Mouse (Mus musculus): ENCODE data around the gene Pcbp3. TPM values are rescaled to one million over a fixed set of nuclear protein-coding genes. Genes with fewer than 3 reads are reported as not detected.
"Not testable (repeated sequence)": the region's sequence is repeated elsewhere in the genome, so short reads cannot be mapped to it uniquely, and the experiment has no call there.

Pcbp3 gene
- polyA plus RNA-seq, 1 experiment from 2014 or later, result 11.9 TPM

DNA sequence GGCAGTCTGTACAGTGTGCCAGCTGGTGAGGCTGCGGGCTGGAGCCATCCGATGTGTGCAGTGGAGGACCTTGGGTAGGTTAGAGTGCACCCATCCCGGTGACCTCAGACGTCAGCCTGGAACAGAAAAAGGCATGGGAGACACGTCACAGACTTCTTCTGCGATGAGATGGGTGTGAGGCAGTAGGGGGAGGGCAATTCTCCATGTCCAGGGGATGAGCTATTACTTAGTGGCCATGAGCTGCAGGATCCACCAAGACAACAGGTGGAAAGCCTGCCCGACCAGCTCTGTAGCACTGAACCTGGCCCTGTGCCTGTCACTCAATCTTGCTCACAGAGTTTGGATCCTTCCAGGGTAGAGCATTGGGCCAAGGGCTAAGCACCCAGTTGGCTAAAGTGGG, 199.3 kb downstream of the Pcbp3 start:
- no peak for ATAC-seq (replicated peaks; ENCODE audit: extremely low read depth, insufficient read depth, low FRiP score)
- H3K4me2 ChIP-seq (ENCODE audit: low read depth, low read length), result no peak overlapping the region
- no peak overlapping the region for H3K9ac ChIP-seq (ENCODE audit: low read length)
- no peak overlapping the region for H3K27ac ChIP-seq (ENCODE audit: low read length)
- no peak overlapping the region for H3K4me3 ChIP-seq (ENCODE audit: low read length)
- no peaks in the 10 kb centered on the region for H3K27me3 ChIP-seq (ENCODE audit: control insufficient read depth, insufficient read depth, low read length)
- no peaks in the 10 kb centered on the region for H3K9me3 ChIP-seq (replicated peaks; ENCODE audit: control insufficient read depth, low read length)
- 78% methylated on average over 7 of the region's 7 CpGs for WGBS
- H3K36me3 ChIP-seq (ENCODE audit: control insufficient read depth, insufficient read depth), result no peaks in the 10 kb centered on the region
- H3K4me1 ChIP-seq (ENCODE audit: control insufficient read depth, insufficient read depth, low read length), result no peaks in the 10 kb centered on the region

DNA sequence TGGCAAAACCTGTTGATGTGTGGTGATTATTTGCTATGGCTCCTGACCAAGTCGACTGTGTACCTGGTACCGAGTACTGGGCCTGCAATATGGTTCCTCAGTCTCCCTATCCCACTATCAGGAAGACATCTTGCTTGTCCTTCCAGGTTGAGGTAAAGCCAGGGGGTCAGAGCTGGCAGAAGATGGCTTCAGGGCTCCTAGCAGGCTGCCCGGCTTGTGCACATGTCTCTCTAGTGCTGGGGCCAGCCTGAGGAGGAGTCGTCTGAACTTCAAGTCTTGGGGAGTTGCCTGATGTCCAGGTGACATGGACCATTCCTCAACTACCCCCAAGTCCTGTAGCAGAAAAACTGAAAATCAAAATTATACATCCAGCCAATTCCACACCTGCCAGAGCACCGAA, 201.8 kb downstream of the Pcbp3 start:
- Histone ChIP-seq H3K9ac (ENCODE audit: low read length) (no peak overlapping the region), H3K4me1 (ENCODE audit: control insufficient read depth, insufficient read depth, low read length) (no peaks in the 10 kb centered on the region), H3K27ac (ENCODE audit: low read length) (no peak overlapping the region), H3K27me3 (ENCODE audit: control insufficient read depth, insufficient read depth, low read length) (no peaks in the 10 kb centered on the region), H3K36me3 (ENCODE audit: control insufficient read depth, insufficient read depth) (no peaks in the 10 kb centered on the region), H3K4me3 (ENCODE audit: low read length) (no peak overlapping the region), H3K4me2 (ENCODE audit: low read depth, low read length) (no peak overlapping the region), H3K9me3 (replicated peaks; ENCODE audit: control insufficient read depth, low read length) (no peaks in the 10 kb centered on the region)
- no peak for ATAC-seq (replicated peaks; ENCODE audit: extremely low read depth, insufficient read depth, low FRiP score)
- WGBS, result 80% methylated on average over 5 of the region's 5 CpGs

- no peak for ATAC-seq (replicated peaks; ENCODE audit: extremely low read depth, insufficient read depth, low FRiP score)
Measured at GRCm38 (mm10) chr10:76753640-76754039, 208.0 kb downstream of the Pcbp3 start.

GRCm38 (mm10) chr10:76744267-76744666, 217.4 kb downstream of the Pcbp3 start:
- H3K9me3 ChIP-seq (replicated peaks; ENCODE audit: control insufficient read depth, low read length); ATAC-seq (replicated peaks; ENCODE audit: extremely low read depth, insufficient read depth, low FRiP score); H3K9ac ChIP-seq (ENCODE audit: low read length); H3K4me1 ChIP-seq (ENCODE audit: control insufficient read depth, insufficient read depth, low read length); H3K4me2 ChIP-seq (ENCODE audit: low read depth, low read length); H3K4me3 ChIP-seq (ENCODE audit: low read length); H3K27me3 ChIP-seq (ENCODE audit: control insufficient read depth, insufficient read depth, low read length); H3K27ac ChIP-seq (ENCODE audit: low read length); H3K36me3 ChIP-seq (ENCODE audit: control insufficient read depth, insufficient read depth): not testable (repeated sequence)
- WGBS, result 38% methylated on average over 11 of the region's 11 CpGs

More at GRCm38 (mm10) chr10:76753640-76754039, 208.0 kb downstream of the Pcbp3 start:
- WGBS, result 76% methylated on average over 3 of the region's 3 CpGs
- H3K27me3 ChIP-seq (ENCODE audit: control insufficient read depth, insufficient read depth, low read length), result no peaks in the 10 kb centered on the region
- H3K36me3 ChIP-seq (ENCODE audit: control insufficient read depth, insufficient read depth), result no peaks in the 10 kb centered on the region
- no peak overlapping the region for H3K9ac ChIP-seq (ENCODE audit: low read length)
- no peaks in the 10 kb centered on the region for H3K4me1 ChIP-seq (ENCODE audit: control insufficient read depth, insufficient read depth, low read length)
- H3K4me3 ChIP-seq (ENCODE audit: low read length), result no peak overlapping the region
- 0 out of 2 replicates have a peak, but pooled peaks cover under 1% of the 10 kb centered on the region for H3K9me3 ChIP-seq (replicated peaks; ENCODE audit: control insufficient read depth, low read length)
- H3K4me2 ChIP-seq (ENCODE audit: low read depth, low read length), result no peak overlapping the region
- H3K27ac ChIP-seq (ENCODE audit: low read length), result no peak overlapping the region

GRCm38 (mm10) chr10:76736764-76737163, 224.9 kb downstream of the Pcbp3 start:
- Histone ChIP-seq H3K27me3 (ENCODE audit: control insufficient read depth, insufficient read depth, low read length) (no peaks in the 10 kb centered on the region), H3K9ac (ENCODE audit: low read length) (no peak overlapping the region), H3K4me1 (ENCODE audit: control insufficient read depth, insufficient read depth, low read length) (peaks cover 16% of the 10 kb centered on the region), H3K9me3 (replicated peaks; ENCODE audit: control insufficient read depth, low read length) (no peaks in the 10 kb centered on the region), H3K4me3 (ENCODE audit: low read length) (no peak overlapping the region), H3K4me2 (ENCODE audit: low read depth, low read length) (no peak overlapping the region), H3K27ac (ENCODE audit: low read length) (no peak overlapping the region), H3K36me3 (ENCODE audit: control insufficient read depth, insufficient read depth) (no peaks in the 10 kb centered on the region)
- no peak for ATAC-seq (replicated peaks; ENCODE audit: extremely low read depth, insufficient read depth, low FRiP score)
- 61% methylated on average over 8 of the region's 8 CpGs for WGBS

DNA sequence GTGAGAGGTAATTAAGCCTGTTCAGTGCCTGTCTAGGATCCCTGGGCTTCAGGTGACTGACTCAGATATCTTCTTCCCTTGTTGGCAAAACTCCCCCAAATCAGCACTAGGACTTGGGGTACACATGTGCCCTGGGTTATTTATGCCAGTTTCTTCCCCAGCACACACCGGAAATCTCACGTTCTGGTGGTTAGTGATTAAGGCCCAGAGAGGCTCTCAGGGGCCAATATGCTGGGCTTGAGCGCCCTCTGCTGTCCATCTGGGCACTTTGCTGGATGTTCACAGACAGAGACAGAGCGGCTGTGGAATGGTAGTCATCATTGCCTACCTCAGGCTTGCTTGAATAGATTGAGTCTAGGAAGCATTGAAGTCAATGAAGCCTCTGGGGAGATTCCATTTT, 226.7 kb downstream of the Pcbp3 start:
- 3% methylated on average over 4 of the region's 4 CpGs for WGBS
- H3K4me1 ChIP-seq (ENCODE audit: control insufficient read depth, insufficient read depth, low read length), result peaks cover 16% of the 10 kb centered on the region
- H3K4me2 ChIP-seq (ENCODE audit: low read depth, low read length), result no peak overlapping the region
- ATAC-seq (replicated peaks; ENCODE audit: extremely low read depth, insufficient read depth, low FRiP score), result no peak
- no peak overlapping the region for H3K27ac ChIP-seq (ENCODE audit: low read length)
- no peaks in the 10 kb centered on the region for H3K36me3 ChIP-seq (ENCODE audit: control insufficient read depth, insufficient read depth)
- no peaks in the 10 kb centered on the region for H3K9me3 ChIP-seq (replicated peaks; ENCODE audit: control insufficient read depth, low read length)
- H3K9ac ChIP-seq (ENCODE audit: low read length), result no peak overlapping the region
- no peaks in the 10 kb centered on the region for H3K27me3 ChIP-seq (ENCODE audit: control insufficient read depth, insufficient read depth, low read length)
- no peak overlapping the region for H3K4me3 ChIP-seq (ENCODE audit: low read length)

GRCm38 (mm10) chr10:76733677-76734068, 228.0 kb downstream of the Pcbp3 start:
- peak overlapping the region; percentile 36; the same call in 1 of the 2 replicates for H3K4me2 ChIP-seq (ENCODE audit: low read depth, low read length)
- H3K9me3 ChIP-seq (replicated peaks; ENCODE audit: control insufficient read depth, low read length), result no peaks in the 10 kb centered on the region
- no peak overlapping the region for H3K4me3 ChIP-seq (ENCODE audit: low read length)
- no peaks in the 10 kb centered on the region for H3K36me3 ChIP-seq (ENCODE audit: control insufficient read depth, insufficient read depth)
- peak overlapping the region; percentile 76 for H3K27ac ChIP-seq (ENCODE audit: low read length)
- H3K27me3 ChIP-seq (ENCODE audit: control insufficient read depth, insufficient read depth, low read length), result no peaks in the 10 kb centered on the region
- ATAC-seq (replicated peaks; ENCODE audit: extremely low read depth, insufficient read depth, low FRiP score), result no peak
- WGBS, result 22% methylated on average over 3 of the region's 3 CpGs
- peak overlapping the region; percentile 53 for H3K9ac ChIP-seq (ENCODE audit: low read length)
- peaks cover 16% of the 10 kb centered on the region for H3K4me1 ChIP-seq (ENCODE audit: control insufficient read depth, insufficient read depth, low read length)

DNA sequence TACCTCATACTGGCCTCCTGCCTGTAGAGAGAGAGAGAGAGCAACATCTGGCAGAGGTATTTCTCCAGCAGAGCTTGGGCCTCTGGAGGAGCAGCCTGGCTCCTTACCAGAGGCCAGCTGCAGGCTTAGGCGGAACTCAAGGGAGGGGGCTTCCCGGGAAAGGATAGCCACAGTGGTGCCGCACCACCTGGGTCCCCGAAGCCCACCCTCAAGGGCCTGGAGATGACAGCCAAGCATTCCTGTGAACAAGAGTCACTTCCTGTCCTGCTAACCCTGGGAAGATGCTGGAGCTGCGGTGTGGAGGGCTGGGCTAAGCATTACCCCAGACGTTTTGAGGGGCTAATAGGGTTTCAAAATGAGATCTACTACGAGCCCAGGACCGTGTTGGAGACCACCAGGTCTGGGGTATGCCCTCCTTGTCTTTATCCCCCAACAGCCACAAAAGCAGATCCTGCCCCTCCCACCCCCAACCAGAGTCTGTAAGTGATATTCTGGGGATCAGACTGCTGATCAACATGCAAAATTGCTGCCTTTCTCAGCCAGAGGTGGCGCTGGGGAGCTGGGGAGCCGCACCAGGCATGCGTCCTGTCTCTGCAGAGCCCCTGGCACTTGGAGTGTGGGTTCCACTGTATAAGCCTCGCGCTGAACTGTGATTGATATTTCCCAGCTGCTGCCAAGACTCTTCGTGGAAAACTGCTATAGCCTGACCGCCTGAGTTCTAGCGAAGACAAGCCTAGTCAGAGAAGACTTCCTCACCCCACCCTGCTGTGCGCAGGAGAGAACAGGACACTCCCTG, 228.6 kb downstream of the Pcbp3 start:
- H3K9me3 ChIP-seq (replicated peaks; ENCODE audit: control insufficient read depth, low read length), result no peaks in the 10 kb centered on the region
- 0 out of 2 replicates have a peak overlapping the region, but pooled peaks have one; percentile 3 for H3K4me3 ChIP-seq (ENCODE audit: low read length)
- WGBS, result 7% methylated on average over 17 of the region's 17 CpGs
- H3K27me3 ChIP-seq (ENCODE audit: control insufficient read depth, insufficient read depth, low read length), result no peaks in the 10 kb centered on the region
- ATAC-seq (replicated peaks; ENCODE audit: extremely low read depth, insufficient read depth, low FRiP score), result peak; percentile 83
- H3K27ac ChIP-seq (ENCODE audit: low read length), result peak overlapping the region; percentile 83
- H3K4me1 ChIP-seq (ENCODE audit: control insufficient read depth, insufficient read depth, low read length), result peaks cover 16% of the 10 kb centered on the region
- H3K4me2 ChIP-seq (ENCODE audit: low read depth, low read length), result peak overlapping the region; percentile 36
- peak overlapping the region; percentile 53 for H3K9ac ChIP-seq (ENCODE audit: low read length)
- H3K36me3 ChIP-seq (ENCODE audit: control insufficient read depth, insufficient read depth), result no peaks in the 10 kb centered on the region

DNA sequence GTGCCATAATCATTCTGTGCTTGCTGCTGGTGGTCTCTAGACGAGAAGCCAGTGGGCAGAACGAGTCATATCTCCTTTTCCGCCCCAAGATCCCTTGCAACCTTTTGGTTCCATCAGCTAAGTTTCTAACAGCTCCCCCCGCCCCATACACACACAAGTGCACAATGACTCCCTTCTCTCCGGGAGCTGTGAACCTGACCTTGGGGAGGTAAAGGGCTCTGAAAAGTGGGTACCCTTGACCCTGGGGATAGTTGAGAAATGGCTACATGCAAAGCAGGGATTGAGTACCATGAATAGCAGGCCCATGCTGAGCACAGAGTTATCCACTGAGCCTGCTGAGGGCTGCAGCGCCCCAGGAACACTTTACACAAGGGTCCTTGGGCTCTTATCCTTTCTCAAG, 229.3 kb downstream of the Pcbp3 start:
- WGBS, result 55% methylated on average over 6 of the region's 6 CpGs

More for the DNA sequence above, 229.3 kb downstream of the Pcbp3 start:
- no peaks in the 10 kb centered on the region for H3K27me3 ChIP-seq (ENCODE audit: control insufficient read depth, insufficient read depth, low read length)
- H3K9ac ChIP-seq (ENCODE audit: low read length), result peak overlapping the region; percentile 49; the same call in 1 of the 2 replicates
- peak overlapping the region; percentile 83 for H3K27ac ChIP-seq (ENCODE audit: low read length)
- peaks cover 16% of the 10 kb centered on the region for H3K4me1 ChIP-seq (ENCODE audit: control insufficient read depth, insufficient read depth, low read length)
- H3K4me3 ChIP-seq (ENCODE audit: low read length), result no peak overlapping the region
- H3K4me2 ChIP-seq (ENCODE audit: low read depth, low read length), result 0 out of 2 replicates have a peak overlapping the region, but pooled peaks have one; percentile 36
- no peaks in the 10 kb centered on the region for H3K9me3 ChIP-seq (replicated peaks; ENCODE audit: control insufficient read depth, low read length)
- H3K36me3 ChIP-seq (ENCODE audit: control insufficient read depth, insufficient read depth), result no peaks in the 10 kb centered on the region
- no peak for ATAC-seq (replicated peaks; ENCODE audit: extremely low read depth, insufficient read depth, low FRiP score)
